ENCODE assay signal across 22 mouse cellular contexts in the genomic region with DNA sequence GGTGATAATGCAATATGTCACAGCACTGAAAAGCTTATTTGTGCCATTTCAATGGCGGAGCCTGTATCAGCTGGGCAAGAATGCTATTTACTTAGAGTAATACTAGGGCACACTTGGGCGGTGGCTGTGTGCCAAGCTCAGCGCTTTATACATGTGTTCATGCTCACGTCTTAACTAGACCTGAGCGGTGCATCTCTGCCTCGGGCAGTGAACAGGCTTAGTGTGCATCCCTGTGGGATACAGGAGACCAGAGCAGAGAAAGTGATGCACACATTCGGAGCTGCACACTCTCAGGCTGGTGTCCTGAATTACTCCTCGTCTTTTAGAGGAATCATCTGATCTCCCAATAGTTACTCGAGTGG. TPM values are rescaled to one million over a fixed set of nuclear protein-coding genes. Genes with fewer than 3 reads are reported as not detected.
DNase-seq lines count a peak whose midpoint lies in the region; ATAC-seq and TF ChIP-seq lines count a peak whose summit lies in the region.
"Had no signal": no experiment of that assay in that cellular context is flagged by ENCODE, and none has a peak within 500 bp of the region (broad histone marks: within the 10 kb centered on the region; RNA-seq: fewer than 3 reads in every experiment).

No protein-coding gene starts in this region.

- no peak for TF ChIP-seq CTCF in forebrain, postnatal 0 days (IDR thresholded peaks at IDR 0.05; ENCODE audit: low read depth)
- no peak for TF ChIP-seq CTCF in intestine, postnatal 0 days (IDR thresholded peaks at IDR 0.05; ENCODE audit: low read depth)

- peak; percentile 29 for DNase-seq in NIH3T3 (ENCODE audit: low read depth)
- DNase-seq in forebrain, postnatal 0 days = peak; percentile 24
- DNase-seq: adrenal gland, adult 8-10 months; cerebellum, adult 18-20 months; gastrocnemius, postnatal 10 days; heart, adult 2 months; kidney, adult 8-10 months; kidney, postnatal 25 days; lung, postnatal 4 days; right cerebral cortex, postnatal 25 days; thymus, postnatal 36 days had no signal

- H3K4me2 ChIP-seq in forebrain, embryonic 15.5 days (replicated peaks) = no peak overlapping the region
- H3K4me2 ChIP-seq in forebrain, embryonic 12.5 days = no peak overlapping the region
- H3K4me2 ChIP-seq in midbrain, embryonic 13.5 days (replicated peaks) = no peak overlapping the region
- no peak overlapping the region for H3K4me2 ChIP-seq in midbrain, embryonic 16.5 days (ENCODE audit: low read length)
- no peak overlapping the region for H3K4me2 ChIP-seq in forebrain, postnatal 0 days (ENCODE audit: low read depth)
- no peak overlapping the region for H3K4me2 ChIP-seq in intestine, postnatal 0 days (replicated peaks; ENCODE audit: low read depth)
- H3K4me2 ChIP-seq: embryonic facial prominence, embryonic 13.5 days; limb, embryonic 13.5 days; neural tube, embryonic 12.5 days had no signal

- no peak overlapping the region for H3K4me3 ChIP-seq in forebrain, embryonic 15.5 days
- H3K4me3 ChIP-seq in forebrain, embryonic 12.5 days (replicated peaks) = no peak overlapping the region
- no peak overlapping the region for H3K4me3 ChIP-seq in midbrain, embryonic 13.5 days (replicated peaks)
- H3K4me3 ChIP-seq in midbrain, embryonic 16.5 days (ENCODE audit: low read depth, low read length) = no peak overlapping the region
- H3K4me3 ChIP-seq in forebrain, postnatal 0 days (ENCODE audit: low read depth, low read length) = no peak overlapping the region
- no peak overlapping the region for H3K4me3 ChIP-seq in intestine, postnatal 0 days (ENCODE audit: low read depth, low read length)
- H3K4me3 ChIP-seq: embryonic facial prominence, embryonic 13.5 days; heart, adult 2 months; left cerebral cortex, adult 2 months; limb, embryonic 13.5 days; neural tube, embryonic 12.5 days had no signal

- H3K4me1 ChIP-seq in forebrain, embryonic 15.5 days = peaks cover 8% of the 10 kb centered on the region; the same call in 1 of the 2 replicates
- peaks cover 13% of the 10 kb centered on the region for H3K4me1 ChIP-seq in forebrain, embryonic 12.5 days
- peaks cover 10% of the 10 kb centered on the region for H3K4me1 ChIP-seq in midbrain, embryonic 13.5 days (replicated peaks)
- H3K4me1 ChIP-seq in midbrain, embryonic 16.5 days (ENCODE audit: control insufficient read depth, insufficient read depth, low read length) = peaks cover 7% of the 10 kb centered on the region
- H3K4me1 ChIP-seq in forebrain, postnatal 0 days (ENCODE audit: insufficient read depth) = no peaks in the 10 kb centered on the region
- H3K4me1 ChIP-seq in intestine, postnatal 0 days (replicated peaks; ENCODE audit: control insufficient read depth, insufficient read depth, low read length) = no peaks in the 10 kb centered on the region

- peak; percentile 61; the same call in 1 of the 2 replicates for ATAC-seq in forebrain, embryonic 15.5 days (replicated peaks)
- ATAC-seq in forebrain, embryonic 12.5 days (ENCODE audit: low FRiP score) = no peak
- peak; percentile 71 for ATAC-seq in midbrain, embryonic 13.5 days
- no peak for ATAC-seq in midbrain, embryonic 16.5 days
- 0 out of 2 replicates have a peak, but pooled peaks have one; percentile 27 for ATAC-seq in forebrain, postnatal 0 days
- no peak for ATAC-seq in intestine, postnatal 0 days

- no peaks in the 10 kb centered on the region for H3K9me3 ChIP-seq in forebrain, embryonic 15.5 days
- no peaks in the 10 kb centered on the region for H3K9me3 ChIP-seq in forebrain, embryonic 12.5 days
- no peaks in the 10 kb centered on the region for H3K9me3 ChIP-seq in midbrain, embryonic 13.5 days
- no peaks in the 10 kb centered on the region for H3K9me3 ChIP-seq in midbrain, embryonic 16.5 days (replicated peaks; ENCODE audit: control insufficient read depth, low read length, poor library complexity, severe bottlenecking)
- no peaks in the 10 kb centered on the region for H3K9me3 ChIP-seq in forebrain, postnatal 0 days (ENCODE audit: low read length)
- H3K9me3 ChIP-seq in intestine, postnatal 0 days (ENCODE audit: control insufficient read depth) = no peaks in the 10 kb centered on the region
- H3K9me3 ChIP-seq: embryonic facial prominence, embryonic 13.5 days; limb, embryonic 13.5 days; neural tube, embryonic 12.5 days had no signal

- 46% methylated on average over 9 of the region's 9 CpGs for WGBS in forebrain, embryonic 15.5 days
- 76% methylated on average over 9 of the region's 9 CpGs for WGBS in forebrain, embryonic 12.5 days
- 61% methylated on average over 9 of the region's 9 CpGs for WGBS in midbrain, embryonic 13.5 days
- 57% methylated on average over 9 of the region's 9 CpGs for WGBS in midbrain, embryonic 16.5 days
- 45% methylated on average over 9 of the region's 9 CpGs for WGBS in forebrain, postnatal 0 days
- 72% methylated on average over 9 of the region's 9 CpGs for WGBS in intestine, postnatal 0 days

- H3K36me3 ChIP-seq in forebrain, embryonic 15.5 days = no peaks in the 10 kb centered on the region
- no peaks in the 10 kb centered on the region for H3K36me3 ChIP-seq in forebrain, embryonic 12.5 days (replicated peaks)
- H3K36me3 ChIP-seq in midbrain, embryonic 13.5 days = no peaks in the 10 kb centered on the region
- H3K36me3 ChIP-seq in midbrain, embryonic 16.5 days (ENCODE audit: control insufficient read depth, insufficient read depth, low read length) = no peaks in the 10 kb centered on the region
- no peaks in the 10 kb centered on the region for H3K36me3 ChIP-seq in forebrain, postnatal 0 days (ENCODE audit: insufficient read depth)
- H3K36me3 ChIP-seq in intestine, postnatal 0 days (ENCODE audit: control insufficient read depth, insufficient read depth) = no peaks in the 10 kb centered on the region
- H3K36me3 ChIP-seq: embryonic facial prominence, embryonic 13.5 days; limb, embryonic 13.5 days; neural tube, embryonic 12.5 days had no signal

- no peak overlapping the region for H3K9ac ChIP-seq in forebrain, embryonic 15.5 days (replicated peaks)
- no peak overlapping the region for H3K9ac ChIP-seq in forebrain, embryonic 12.5 days
- no peak overlapping the region for H3K9ac ChIP-seq in midbrain, embryonic 13.5 days (replicated peaks)
- H3K9ac ChIP-seq in midbrain, embryonic 16.5 days (ENCODE audit: low read depth, low read length) = no peak overlapping the region
- no peak overlapping the region for H3K9ac ChIP-seq in forebrain, postnatal 0 days
- H3K9ac ChIP-seq in intestine, postnatal 0 days (ENCODE audit: low read depth, low read length) = no peak overlapping the region
- H3K9ac ChIP-seq: embryonic facial prominence, embryonic 13.5 days; limb, embryonic 13.5 days; liver, embryonic 14.5 days; neural tube, embryonic 12.5 days had no signal

- no peak overlapping the region for H3K27ac ChIP-seq in forebrain, embryonic 15.5 days (replicated peaks)
- no peak overlapping the region for H3K27ac ChIP-seq in forebrain, embryonic 12.5 days
- H3K27ac ChIP-seq in midbrain, embryonic 13.5 days = no peak overlapping the region
- H3K27ac ChIP-seq in midbrain, embryonic 16.5 days (ENCODE audit: low read length) = no peak overlapping the region
- H3K27ac ChIP-seq in forebrain, postnatal 0 days (ENCODE audit: low read depth, low read length) = no peak overlapping the region
- no peak overlapping the region for H3K27ac ChIP-seq in intestine, postnatal 0 days (ENCODE audit: low read depth, low read length)
- H3K27ac ChIP-seq: embryonic facial prominence, embryonic 13.5 days; heart, adult 2 months; left cerebral cortex, adult 2 months; limb, embryonic 13.5 days; liver, embryonic 14.5 days; neural tube, embryonic 12.5 days had no signal

- 0 out of 2 replicates have a peak, but pooled peaks cover 2% of the 10 kb centered on the region for H3K27me3 ChIP-seq in forebrain, embryonic 15.5 days
- peaks cover 11% of the 10 kb centered on the region for H3K27me3 ChIP-seq in forebrain, embryonic 12.5 days
- peaks cover 6% of the 10 kb centered on the region for H3K27me3 ChIP-seq in midbrain, embryonic 13.5 days
- no peaks in the 10 kb centered on the region for H3K27me3 ChIP-seq in midbrain, embryonic 16.5 days (ENCODE audit: control insufficient read depth, insufficient read depth, low read depth, low read length)
- no peaks in the 10 kb centered on the region for H3K27me3 ChIP-seq in forebrain, postnatal 0 days (ENCODE audit: insufficient read depth, low read length)
- H3K27me3 ChIP-seq in intestine, postnatal 0 days (replicated peaks; ENCODE audit: control insufficient read depth, insufficient read depth, low read length) = no peaks in the 10 kb centered on the region

RNA-seq across cellular contexts. Expression of a gene that starts 6.2 kb away (rescaled TPM):
- polyA plus RNA-seq in forebrain, embryonic 15.5 days (2015; fragmentation: Nextera tagmentation; extraction: Ambion mirVana) = 0.23 and 0.67 TPM in 2 replicates
- polyA plus RNA-seq in forebrain, embryonic 12.5 days (2016; fragmentation: Nextera tagmentation; extraction: Ambion mirVana) = 1.9 and 3.8 TPM in 2 replicates
- 0.95 and 0.96 TPM in 2 replicates for polyA plus RNA-seq in midbrain, embryonic 13.5 days (2015; fragmentation: Nextera tagmentation; extraction: Ambion mirVana)
- polyA plus RNA-seq in midbrain, embryonic 16.5 days (2015; fragmentation: Nextera tagmentation; extraction: Ambion mirVana) = 0.31 and 0.35 TPM in 2 replicates
- total RNA-seq in forebrain, postnatal 0 days (2014; rRNA removed) = 0.62 and 2.5 TPM in 2 replicates
- polyA plus RNA-seq in forebrain, postnatal 0 days (2015; fragmentation: Nextera tagmentation; extraction: Ambion mirVana) = 0.20 and 0.30 TPM in 2 replicates
- polyA plus RNA-seq in intestine, postnatal 0 days (2015; fragmentation: Nextera tagmentation; extraction: Ambion mirVana) = 137 and 144 TPM in 2 replicates
- total RNA-seq: gastrocnemius, postnatal 10 days; heart, adult 2 months; left cerebral cortex, adult 2 months had no signal
- polyA plus RNA-seq: cortical plate, adult 2 months; heart, adult 2 months had no signal

RNA-seq across cellular contexts. Expression of a gene that starts 15.5 kb away (rescaled TPM):
- polyA plus RNA-seq in forebrain, embryonic 15.5 days (2015; fragmentation: Nextera tagmentation; extraction: Ambion mirVana) = 0.59 and 1.4 TPM in 2 replicates
- polyA plus RNA-seq in forebrain, embryonic 12.5 days (2016; fragmentation: Nextera tagmentation; extraction: Ambion mirVana) = 0.23 and 0.49 TPM in 2 replicates
- polyA plus RNA-seq in midbrain, embryonic 13.5 days (2015; fragmentation: Nextera tagmentation; extraction: Ambion mirVana) = 0.14 and 0.57 TPM in 2 replicates
- polyA plus RNA-seq in midbrain, embryonic 16.5 days (2015; fragmentation: Nextera tagmentation; extraction: Ambion mirVana) = 1.1 and 2.1 TPM in 2 replicates
- total RNA-seq in forebrain, postnatal 0 days (2014; rRNA removed) = 0.69 and 2.1 TPM in 2 replicates
- polyA plus RNA-seq in forebrain, postnatal 0 days (2015; fragmentation: Nextera tagmentation; extraction: Ambion mirVana) = 1.2 and 1.7 TPM in 2 replicates
- 0.89 and 1.0 TPM in 2 replicates for polyA plus RNA-seq in intestine, postnatal 0 days (2015; fragmentation: Nextera tagmentation; extraction: Ambion mirVana)
- total RNA-seq: adrenal gland, adult 8-10 months; gastrocnemius, postnatal 10 days; heart, adult 2 months had no signal

RNA-seq across cellular contexts. Expression of a gene that starts 26.2 kb away (rescaled TPM):
- polyA plus RNA-seq in forebrain, embryonic 15.5 days (2015; fragmentation: Nextera tagmentation; extraction: Ambion mirVana) = not detected in 2 replicates
- 0.20 and 0.23 TPM in 2 replicates for polyA plus RNA-seq in forebrain, embryonic 12.5 days (2016; fragmentation: Nextera tagmentation; extraction: Ambion mirVana)
- polyA plus RNA-seq in midbrain, embryonic 13.5 days (2015; fragmentation: Nextera tagmentation; extraction: Ambion mirVana) = 0.22 and 0.35 TPM in 2 replicates
- polyA plus RNA-seq in midbrain, embryonic 16.5 days (2015; fragmentation: Nextera tagmentation; extraction: Ambion mirVana) = 0.18 TPM in 1 of 2 replicates, not detected in the other
- 0.14 and 1.6 TPM in 2 replicates for total RNA-seq in forebrain, postnatal 0 days (2014; rRNA removed)
- polyA plus RNA-seq in forebrain, postnatal 0 days (2015; fragmentation: Nextera tagmentation; extraction: Ambion mirVana) = 0.12 and 0.48 TPM in 2 replicates
- 6.4 TPM in 2 replicates for polyA plus RNA-seq in intestine, postnatal 0 days (2015; fragmentation: Nextera tagmentation; extraction: Ambion mirVana)
- total RNA-seq: left cerebral cortex, adult 2 months had no signal
- polyA plus RNA-seq: cortical plate, adult 2 months had no signal

Comparison
In these comparisons a context has a peak if more than half of its experiments do, and no peak if none do; other contexts are left out.
1. ATAC-seq: peak in forebrain, embryonic 15.5 days (single experiment), midbrain, embryonic 13.5 days (single experiment) and forebrain, postnatal 0 days (single experiment); none in forebrain, embryonic 12.5 days (single experiment), midbrain, embryonic 16.5 days (single experiment) and intestine, postnatal 0 days (single experiment).
2. RNA of a gene that starts 6.2 kb away (polyA plus RNA-seq): 137 to 144 TPM in intestine, postnatal 0 days; 1.9 to 3.8 TPM in forebrain, embryonic 12.5 days, 0.95 to 0.96 TPM in midbrain, embryonic 13.5 days, 0.23 to 0.67 TPM in forebrain, embryonic 15.5 days, 0.31 to 0.35 TPM in midbrain, embryonic 16.5 days and 0.20 to 0.30 TPM in forebrain, postnatal 0 days; every median in the first group is over 10 times any median in the second.